Mouse (Mus musculus) inflammation-experienced regulatory T-cells, adult 6 months (primary cell): ENCODE results near the gene Myo3b. TPM values are rescaled to one million over a fixed set of nuclear protein-coding genes. Genes with fewer than 3 reads are reported as not detected.

ENCODE experiments used
- ATAC-seq: one replicate; pipeline ENCODE4 v1.8.0; 2017
- polyA plus RNA-seq, 3 experiments: library from polyadenylated mRNA; unstranded; fragments of 100-300 nt; shearing (Covaris generic); gene quantifications; one replicate each; pipeline ENCODE4 v1.2.1; 2017

Gene Myo3b
- polyA plus RNA-seq, 3 experiments from 2014 or later = 7.0 to 13.4 (median 13.0) TPM

DNA sequence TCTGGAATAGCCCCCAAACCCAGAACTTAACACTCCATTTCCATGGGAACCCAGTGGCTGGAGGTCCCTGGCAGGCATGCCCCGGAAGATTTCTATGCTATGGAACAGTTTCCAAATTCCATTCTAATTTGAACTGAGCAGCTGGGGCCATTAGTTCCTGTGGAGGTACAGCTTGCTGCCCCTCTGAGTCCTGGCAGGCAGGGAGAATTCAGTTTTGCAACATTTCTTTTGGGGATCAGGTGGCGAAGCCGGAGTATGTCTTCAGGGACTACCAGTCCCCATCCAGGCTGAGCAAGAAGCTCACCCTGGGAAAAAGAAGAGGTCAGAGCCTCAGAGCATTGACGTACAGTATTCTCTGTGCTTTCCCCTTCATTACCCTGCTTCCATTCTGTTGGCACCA, 94.4 kb downstream of the Myo3b start:
- ATAC-seq = no peak

GRCm38 (mm10) chr2:70137226-70137998, 98.5 kb downstream of the Myo3b start:
- no peak for ATAC-seq

- ATAC-seq = no peak
Observed at GRCm38 (mm10) chr2:70143543-70144188, 104.7 kb downstream of the Myo3b start.

- peak; percentile 69 for ATAC-seq
Observed at GRCm38 (mm10) chr2:70146993-70147581, 108.2 kb downstream of the Myo3b start.

DNA sequence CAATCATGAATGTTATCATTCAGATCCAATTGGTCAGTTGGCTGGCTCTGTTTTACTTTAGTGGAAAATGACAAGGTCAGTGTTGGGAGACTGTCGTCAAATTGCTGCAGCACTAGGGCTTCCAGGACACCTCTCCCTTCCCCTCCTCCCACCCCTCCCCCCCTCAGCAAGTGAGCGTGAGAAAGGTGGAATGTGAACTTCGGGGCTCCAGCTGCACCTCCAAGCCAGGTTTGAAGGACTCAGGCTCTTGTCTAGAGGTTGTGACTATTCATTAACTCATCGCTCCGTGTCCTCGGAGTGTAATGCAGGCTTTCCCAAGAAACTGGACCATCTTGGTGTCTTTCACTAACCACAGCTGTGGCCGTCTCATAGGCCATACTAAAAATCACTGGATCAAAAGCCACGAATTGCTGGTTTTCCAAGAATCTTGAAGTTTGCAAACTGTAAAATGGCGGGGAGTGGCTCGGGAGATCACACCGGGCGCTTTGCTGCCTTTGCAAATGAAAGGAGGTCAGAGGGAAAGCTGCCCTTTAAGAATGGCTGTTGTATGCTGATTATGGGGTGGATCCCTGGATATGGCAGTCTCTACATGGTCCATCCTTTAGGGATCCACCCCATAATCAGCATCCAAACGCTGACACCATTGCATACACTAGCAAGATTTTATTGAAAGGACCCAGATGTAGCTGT, 110.0 kb downstream of the Myo3b start:
- no peak for ATAC-seq

DNA sequence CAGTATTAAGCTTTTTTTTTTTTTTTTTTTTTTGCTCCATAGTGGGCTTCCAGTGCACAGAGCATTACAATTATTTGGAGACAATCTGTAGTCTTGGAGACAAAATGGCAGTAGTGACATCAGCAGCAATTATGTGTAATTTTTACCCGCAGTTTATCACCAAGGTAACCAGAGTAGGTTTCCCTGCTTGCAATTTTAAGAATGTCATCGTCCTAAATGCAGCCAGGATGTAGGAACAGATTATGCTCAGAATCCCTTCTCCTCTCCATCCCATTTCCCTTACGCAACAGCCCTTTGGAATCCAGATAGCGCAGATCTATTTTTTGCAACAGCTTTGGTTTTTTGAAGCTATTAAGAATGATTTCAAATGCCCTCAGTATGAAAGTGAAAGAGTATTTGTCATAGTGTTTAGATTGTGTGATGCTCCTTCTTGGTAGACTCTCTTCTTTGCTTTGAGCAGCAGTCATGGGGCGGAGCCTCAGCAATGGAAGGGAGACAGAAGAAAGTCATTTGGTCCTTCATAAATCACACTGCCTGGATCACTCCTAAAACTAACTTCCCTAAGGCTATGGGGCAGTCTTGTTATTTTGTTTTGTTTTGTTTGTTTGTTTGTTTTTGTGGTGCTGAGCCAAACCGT, 111.6 kb downstream of the Myo3b start:
- ATAC-seq = no peak

DNA sequence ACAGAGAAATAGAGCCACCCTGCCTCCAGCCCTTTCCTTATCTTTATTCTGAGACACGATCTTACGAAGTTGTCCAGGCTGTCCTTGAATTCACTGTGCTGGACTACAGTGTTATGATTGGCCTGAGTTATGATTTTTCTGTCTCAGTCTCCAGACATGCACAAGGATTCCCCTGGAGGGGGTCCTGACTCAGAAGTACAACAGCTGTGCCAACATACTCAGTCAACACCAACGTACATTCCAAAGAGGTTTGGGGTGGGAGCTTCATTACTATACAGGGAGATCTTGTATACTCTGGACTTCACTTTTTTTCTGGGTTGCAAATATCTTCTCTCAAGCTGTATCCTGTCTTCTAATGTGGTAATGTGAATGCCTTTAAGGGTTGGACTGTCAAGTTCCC, 113.0 kb downstream of the Myo3b start:
- no peak for ATAC-seq

DNA sequence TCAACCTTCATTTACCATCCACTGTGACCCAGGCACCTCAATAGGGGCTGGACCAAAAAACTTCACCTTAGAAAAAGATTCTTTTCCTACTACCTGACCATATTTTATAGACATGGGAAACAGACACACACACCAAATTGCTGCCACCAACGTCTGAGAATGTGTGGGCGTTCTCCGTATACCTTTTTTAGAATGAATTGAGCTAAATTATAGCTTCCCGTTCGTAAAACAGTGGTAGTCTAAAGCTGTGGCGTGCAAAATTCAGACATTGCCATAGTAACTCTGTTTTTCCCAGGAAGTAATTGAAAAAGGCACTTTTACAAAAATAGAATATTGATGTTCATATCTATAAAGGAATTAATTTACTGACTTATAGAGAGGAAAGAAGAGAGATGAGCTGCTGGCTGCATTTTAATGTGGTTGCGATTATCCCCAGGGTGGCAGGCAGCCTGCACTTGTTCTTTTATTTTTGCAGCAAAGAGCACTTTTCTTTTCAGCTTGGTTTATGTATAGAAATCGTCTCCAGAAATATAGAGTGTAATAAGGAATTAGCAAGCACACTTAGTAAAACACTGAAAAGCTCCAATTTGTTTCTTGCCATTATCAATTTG, 116.4 kb downstream of the Myo3b start:
- ATAC-seq = no peak

GRCm38 (mm10) chr2:70159543-70159942, 120.6 kb downstream of the Myo3b start:
- no peak for ATAC-seq

DNA sequence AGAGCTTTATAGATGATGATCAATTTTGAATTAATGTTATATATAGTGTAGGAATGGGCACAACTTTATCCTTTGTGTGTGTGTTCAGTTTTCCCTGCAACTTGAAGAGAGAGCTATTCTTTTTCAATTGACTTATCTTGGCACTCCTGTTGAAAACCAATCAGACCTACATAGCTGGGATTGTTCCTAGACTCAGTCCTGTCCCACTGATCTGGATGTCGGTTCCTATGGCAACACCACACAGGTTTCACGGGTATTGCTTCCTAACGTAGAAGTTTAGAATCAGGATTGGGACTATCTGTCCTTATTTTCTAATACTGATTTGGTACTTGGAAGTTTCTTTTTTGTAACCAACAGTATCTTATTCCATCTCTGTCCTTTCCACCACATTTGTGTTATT, 127.3 kb downstream of the Myo3b start:
- no peak for ATAC-seq

DNA sequence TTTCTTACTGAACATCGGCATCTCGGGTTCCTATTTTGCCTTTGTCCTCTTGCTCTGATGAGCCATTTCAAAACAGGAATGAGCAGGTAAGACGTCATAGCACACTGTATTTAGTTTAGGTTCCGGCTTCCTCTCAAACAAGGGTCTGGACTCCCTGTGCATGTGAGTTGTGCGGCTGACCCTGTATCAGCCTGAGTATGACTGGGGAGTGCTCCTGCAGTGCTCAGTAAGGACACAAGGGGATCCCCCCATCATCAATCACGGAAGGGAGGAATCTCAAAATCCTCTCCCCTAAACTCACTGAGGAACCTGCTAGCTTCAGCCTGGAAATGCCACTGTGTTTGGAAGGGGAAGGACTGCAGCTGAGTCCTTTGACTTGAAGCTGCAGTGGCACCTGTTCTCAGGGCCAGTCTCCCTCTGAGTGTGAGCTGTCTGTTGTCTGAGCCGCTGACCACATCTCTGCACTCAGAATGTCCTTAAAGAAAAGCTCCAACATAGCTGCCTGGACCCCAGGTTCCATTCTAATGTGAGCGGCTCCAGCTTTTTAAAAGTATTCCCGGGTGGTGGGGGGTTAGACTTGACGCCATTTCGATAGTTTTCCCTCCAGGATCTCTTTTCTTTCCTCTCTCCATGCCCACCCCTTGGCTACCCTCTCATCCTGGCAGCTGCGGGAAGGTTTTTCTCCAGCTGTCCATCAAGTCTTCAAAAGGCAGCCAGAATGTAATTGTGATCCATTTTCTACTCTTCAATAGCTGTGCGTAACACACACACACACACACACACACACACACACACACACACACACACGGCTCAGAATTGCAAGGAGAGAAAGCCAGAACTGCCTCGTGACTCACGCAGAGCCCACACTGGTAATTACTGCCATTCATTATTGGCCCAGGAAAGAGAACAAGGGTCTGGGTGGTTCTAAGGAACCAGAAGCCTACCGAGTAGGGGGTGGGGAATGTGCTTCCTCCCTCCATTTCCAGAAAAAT, 129.3 kb downstream of the Myo3b start:
- ATAC-seq = no peak

- no peak for ATAC-seq
Observed at GRCm38 (mm10) chr2:70170469-70170868, 131.5 kb downstream of the Myo3b start.

DNA sequence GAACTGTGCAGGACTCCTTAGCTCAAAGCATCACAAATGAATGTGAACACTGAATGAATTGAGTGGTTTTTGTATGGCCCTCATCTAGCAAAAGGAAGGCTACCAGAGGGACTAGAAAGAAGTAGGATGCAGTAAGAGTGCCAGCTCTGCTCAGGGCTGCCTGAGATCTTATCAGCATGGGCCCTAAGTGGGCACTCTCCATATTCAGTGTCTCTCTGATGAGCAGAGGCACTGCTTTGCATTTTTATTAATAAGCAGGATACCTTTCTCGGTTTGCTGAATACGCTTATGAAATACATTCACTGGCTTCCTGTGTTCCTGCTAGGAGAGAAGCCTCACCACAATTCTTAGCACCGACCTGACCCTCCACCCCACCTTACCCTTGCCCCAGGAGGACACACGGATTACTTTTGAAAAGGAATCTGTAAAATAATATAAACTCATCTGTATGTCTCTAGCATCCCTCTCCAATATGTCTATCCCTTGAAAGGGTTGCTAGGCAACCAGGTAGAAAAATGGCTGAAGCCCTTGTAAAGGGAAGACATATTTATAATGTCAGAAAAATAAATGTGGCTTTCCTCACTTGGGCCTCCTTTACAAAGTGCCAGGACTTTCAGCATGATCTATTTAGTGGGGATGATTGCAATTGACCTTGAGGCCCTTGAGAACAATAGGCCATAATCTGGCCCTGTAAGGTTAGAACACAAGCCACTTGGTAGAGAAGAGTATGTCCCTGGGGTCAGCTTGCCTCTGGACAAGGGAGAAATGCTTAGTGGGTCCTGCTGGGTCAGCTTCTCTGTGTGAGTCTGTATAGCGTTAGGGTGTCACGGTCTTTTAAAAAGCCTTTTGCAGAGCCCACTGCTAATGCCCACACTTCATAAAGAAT, 138.1 kb downstream of the Myo3b start:
- ATAC-seq = no peak

DNA sequence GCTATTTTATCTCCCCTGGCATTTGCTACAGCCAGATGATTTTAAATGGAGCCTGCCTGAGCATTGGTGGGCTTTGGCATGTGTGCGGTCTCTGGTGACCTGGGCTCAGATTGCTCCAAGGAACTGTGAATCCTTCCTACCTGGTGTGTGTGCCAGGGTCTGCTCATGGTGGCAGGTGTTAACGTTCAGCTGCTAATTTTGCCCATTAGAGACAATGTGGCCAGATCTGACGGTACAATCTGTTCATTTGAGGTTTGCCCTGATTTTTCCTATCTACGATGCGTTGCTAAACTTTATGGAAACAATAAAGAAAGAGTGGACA, 138.7 kb downstream of the Myo3b start:
- ATAC-seq = no peak

DNA sequence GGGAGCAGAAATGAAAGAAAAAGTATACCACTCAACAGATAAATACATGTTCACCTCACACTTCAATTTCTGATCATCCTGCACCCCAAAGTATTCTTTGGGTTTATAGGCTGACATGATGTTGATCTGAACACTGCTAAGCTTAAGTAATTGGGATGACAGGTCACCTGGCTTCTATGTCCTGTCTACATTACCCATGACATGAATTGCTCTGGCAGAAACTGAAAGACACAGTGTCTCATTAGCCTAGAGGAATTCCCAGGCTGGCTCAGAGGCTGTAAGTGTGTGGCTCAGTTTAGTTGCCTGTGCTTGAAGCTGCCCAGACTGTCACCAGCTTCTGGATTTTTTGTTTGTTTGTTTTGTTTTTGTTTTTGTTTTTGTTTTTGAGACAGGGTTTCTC, 139.3 kb downstream of the Myo3b start:
- ATAC-seq = no peak

DNA sequence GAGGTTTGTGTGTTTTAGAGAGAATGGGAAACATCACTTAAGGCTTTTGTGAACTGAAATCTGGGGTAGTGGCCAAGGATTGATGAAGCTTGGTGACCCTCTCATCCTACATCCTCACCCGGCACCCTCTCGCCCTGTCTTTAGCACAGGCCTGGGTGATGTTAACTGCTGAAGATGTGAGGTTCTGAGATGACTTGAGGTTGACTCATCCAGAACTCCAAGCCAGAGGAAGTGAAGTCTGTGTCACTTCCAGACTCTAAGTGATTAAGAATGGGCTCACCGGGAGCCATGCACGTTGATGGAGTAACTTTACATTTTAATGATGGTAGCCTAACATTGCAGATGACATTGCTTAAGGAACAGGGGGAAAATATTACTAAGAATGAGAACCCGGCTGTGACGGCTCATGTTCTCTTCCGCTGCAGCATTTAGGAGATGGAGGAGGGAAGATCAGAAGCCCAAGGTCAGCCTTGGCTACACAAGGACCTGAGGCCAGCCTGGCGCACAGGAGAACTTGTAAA, 143.3 kb downstream of the Myo3b start:
- no peak for ATAC-seq

- ATAC-seq = no peak
Observed at GRCm38 (mm10) chr2:70187040-70187439, 148.1 kb downstream of the Myo3b start.

DNA sequence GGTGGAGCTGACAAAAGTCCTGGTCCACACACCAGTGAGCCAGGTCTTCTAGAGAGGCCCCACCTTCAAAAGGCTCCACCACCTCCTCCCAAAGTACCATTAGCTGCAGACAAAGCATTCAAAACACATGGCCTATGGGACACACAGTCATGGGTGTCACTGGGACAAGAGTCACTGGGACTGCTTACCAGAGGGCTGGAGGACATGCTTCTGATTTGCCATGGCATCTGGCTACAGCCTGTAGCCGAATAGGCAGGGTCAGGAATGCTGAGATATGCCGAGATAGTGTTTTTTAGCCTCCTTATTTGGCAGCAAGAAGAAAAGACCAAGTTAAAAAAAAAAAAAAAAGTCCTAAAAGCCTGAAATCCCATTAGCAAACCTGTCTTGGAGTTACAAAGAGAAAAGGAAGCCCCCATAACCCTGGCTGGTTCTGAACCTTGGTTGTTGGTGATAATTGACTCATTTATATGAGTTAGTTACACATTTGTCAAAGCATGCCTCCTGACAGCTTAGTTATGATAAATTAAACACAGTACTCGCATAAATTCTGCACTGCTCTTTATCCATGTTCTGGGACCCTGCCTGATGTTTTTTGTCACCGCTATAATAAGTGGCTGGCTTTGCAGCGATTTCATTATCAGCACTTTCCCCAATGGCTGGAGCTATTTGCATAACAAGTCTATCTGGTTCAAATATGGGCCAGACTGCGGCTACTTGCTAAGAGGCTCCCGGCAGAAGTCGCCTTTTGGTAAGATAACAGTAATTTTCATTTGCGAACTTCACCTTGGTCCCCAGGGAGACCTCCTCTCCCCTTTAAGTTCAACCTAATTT, 156.7 kb downstream of the Myo3b start:
- ATAC-seq = no peak
